Mouse (Mus musculus): ENCODE results near the gene Sipa1l3. TPM values are rescaled to one million over a fixed set of nuclear protein-coding genes. Genes with fewer than 3 reads are reported as not detected.

Gene Sipa1l3
- total RNA-seq, 1 experiment from 2014 or later, result 7.7 TPM

- no peak for ATAC-seq (replicated peaks; ENCODE audit: low read depth, poor library complexity, severe bottlenecking)
These were observed 66.1 kb downstream of the Sipa1l3 start for GRCm38 (mm10) chr7:29452381-29452780.

- ATAC-seq (replicated peaks; ENCODE audit: low read depth, poor library complexity, severe bottlenecking), result no peak
These were observed 68.3 kb downstream of the Sipa1l3 start for GRCm38 (mm10) chr7:29450175-29450574.

- no peak for ATAC-seq (replicated peaks; ENCODE audit: low read depth, poor library complexity, severe bottlenecking)
These were observed 69.6 kb downstream of the Sipa1l3 start for GRCm38 (mm10) chr7:29448830-29449229.

GRCm38 (mm10) chr7:29447147-29447829 lies 71.2 kb downstream of the Sipa1l3 start:
- peak; percentile 64 for ATAC-seq (replicated peaks; ENCODE audit: low read depth, poor library complexity, severe bottlenecking)

- ATAC-seq (replicated peaks; ENCODE audit: low read depth, poor library complexity, severe bottlenecking), result no peak
These were observed 72.3 kb downstream of the Sipa1l3 start for GRCm38 (mm10) chr7:29446156-29446555.

- no peak for ATAC-seq (replicated peaks; ENCODE audit: low read depth, poor library complexity, severe bottlenecking)
These were observed 73.9 kb downstream of the Sipa1l3 start for GRCm38 (mm10) chr7:29444527-29444926.

GRCm38 (mm10) chr7:29444070-29444469 lies 74.4 kb downstream of the Sipa1l3 start:
- ATAC-seq (replicated peaks; ENCODE audit: low read depth, poor library complexity, severe bottlenecking), result no peak

- ATAC-seq (replicated peaks; ENCODE audit: low read depth, poor library complexity, severe bottlenecking), result peak; percentile 48; the same call in 1 of the 2 replicates
These were observed 76.6 kb downstream of the Sipa1l3 start for GRCm38 (mm10) chr7:29441793-29442192.

- no peak for ATAC-seq (replicated peaks; ENCODE audit: low read depth, poor library complexity, severe bottlenecking)
These were observed 77.3 kb downstream of the Sipa1l3 start for GRCm38 (mm10) chr7:29441151-29441550.

GRCm38 (mm10) chr7:29438655-29439282 lies 79.7 kb downstream of the Sipa1l3 start:
- ATAC-seq (replicated peaks; ENCODE audit: low read depth, poor library complexity, severe bottlenecking), result no peak

GRCm38 (mm10) chr7:29438204-29438603 lies 80.2 kb downstream of the Sipa1l3 start:
- no peak for ATAC-seq (replicated peaks; ENCODE audit: low read depth, poor library complexity, severe bottlenecking)

- ATAC-seq (replicated peaks; ENCODE audit: low read depth, poor library complexity, severe bottlenecking), result no peak
These were observed 81.4 kb downstream of the Sipa1l3 start for GRCm38 (mm10) chr7:29437072-29437471.

- ATAC-seq (replicated peaks; ENCODE audit: low read depth, poor library complexity, severe bottlenecking), result no peak
These were observed 84.0 kb downstream of the Sipa1l3 start for GRCm38 (mm10) chr7:29434313-29435035.

- no peak for ATAC-seq (replicated peaks; ENCODE audit: low read depth, poor library complexity, severe bottlenecking)
These were observed 84.7 kb downstream of the Sipa1l3 start for GRCm38 (mm10) chr7:29433725-29434124.

- ATAC-seq (replicated peaks; ENCODE audit: low read depth, poor library complexity, severe bottlenecking), result no peak
These were observed 85.4 kb downstream of the Sipa1l3 start for GRCm38 (mm10) chr7:29432947-29433553.

- ATAC-seq (replicated peaks; ENCODE audit: low read depth, poor library complexity, severe bottlenecking), result no peak
These were observed 86.1 kb downstream of the Sipa1l3 start for GRCm38 (mm10) chr7:29432180-29432946.

- no peak for ATAC-seq (replicated peaks; ENCODE audit: low read depth, poor library complexity, severe bottlenecking)
These were observed 87.7 kb downstream of the Sipa1l3 start for GRCm38 (mm10) chr7:29430739-29431211.

- ATAC-seq (replicated peaks; ENCODE audit: low read depth, poor library complexity, severe bottlenecking), result no peak
These were observed 92.4 kb downstream of the Sipa1l3 start for GRCm38 (mm10) chr7:29426056-29426455.

GRCm38 (mm10) chr7:29425413-29425827 lies 93.0 kb downstream of the Sipa1l3 start:
- no peak for ATAC-seq (replicated peaks; ENCODE audit: low read depth, poor library complexity, severe bottlenecking)

GRCm38 (mm10) chr7:29424690-29425089 lies 93.8 kb downstream of the Sipa1l3 start:
- no peak for ATAC-seq (replicated peaks; ENCODE audit: low read depth, poor library complexity, severe bottlenecking)

Data from common myeloid progenitor, adult 5-6 weeks (primary cell).